Comparison of ENCODE assay signal across 12 mouse cellular contexts in genomic region chr4:125728091-125728863, GRCm38 (mm10).
DNase-seq lines count a peak whose midpoint lies in the region; ATAC-seq and TF ChIP-seq lines count a peak whose summit lies in the region.
"Had no signal": no experiment of that assay in that cellular context is flagged by ENCODE, and none has a peak within 500 bp of the region (broad histone marks: within the 10 kb centered on the region; RNA-seq: fewer than 3 reads in every experiment).

No protein-coding gene starts in this region.

- H3K27me3 ChIP-seq in kidney, postnatal 0 days (ENCODE audit: insufficient read depth, low read length): no peaks in the 10 kb centered on the region; the same call in 1 of the 2 replicates
- peaks cover 84% of the 10 kb centered on the region for H3K27me3 ChIP-seq in embryonic facial prominence, embryonic 10.5 days (replicated peaks; ENCODE audit: low read depth, poor library complexity, severe bottlenecking)
- H3K27me3 ChIP-seq in limb, embryonic 13.5 days: peaks cover 91% of the 10 kb centered on the region
- H3K27me3 ChIP-seq in neural tube, embryonic 15.5 days (replicated peaks): peaks cover 40% of the 10 kb centered on the region
- H3K27me3 ChIP-seq in thymus, adult 2 months (ENCODE audit: control insufficient read depth, insufficient read depth, low read length): no peaks in the 10 kb centered on the region; the same call in 1 of the 2 replicates

- no peak for ATAC-seq in kidney, postnatal 0 days (replicated peaks; ENCODE audit: low FRiP score, low read depth)
- no peak for ATAC-seq in limb, embryonic 13.5 days (ENCODE audit: low FRiP score, low read depth)
- ATAC-seq in neural tube, embryonic 15.5 days (ENCODE audit: low FRiP score): no peak

- TF ChIP-seq POLR2A in thymus, adult 2 months (IDR thresholded peaks at IDR 0.05; ENCODE audit: control insufficient read depth, extremely low read depth, insufficient read depth, low read length, poor library complexity): no peak

- H3K4me3 ChIP-seq in kidney, postnatal 0 days (replicated peaks; ENCODE audit: low read depth, low read length): no peak overlapping the region
- H3K4me3 ChIP-seq in embryonic facial prominence, embryonic 10.5 days: peak overlapping the region; percentile 48
- no peak overlapping the region for H3K4me3 ChIP-seq in limb, embryonic 13.5 days
- no peak overlapping the region for H3K4me3 ChIP-seq in neural tube, embryonic 15.5 days (replicated peaks)
- no peak overlapping the region; the same call in 1 of the 2 replicates for H3K4me3 ChIP-seq in thymus, adult 2 months (ENCODE audit: control insufficient read depth, insufficient read depth, low read length)
- H3K4me3 ChIP-seq: lung, embryonic 15.5 days had no signal

- no peak overlapping the region for H3K27ac ChIP-seq in kidney, postnatal 0 days
- peak overlapping the region; percentile 48; the same call in 1 of the 2 replicates for H3K27ac ChIP-seq in embryonic facial prominence, embryonic 10.5 days (replicated peaks)
- no peak overlapping the region for H3K27ac ChIP-seq in limb, embryonic 13.5 days
- H3K27ac ChIP-seq in neural tube, embryonic 15.5 days (replicated peaks): peak overlapping the region; percentile 54
- no peak overlapping the region for H3K27ac ChIP-seq in thymus, adult 2 months (ENCODE audit: control insufficient read depth, insufficient read depth, low read length)
- H3K27ac ChIP-seq: lung, embryonic 15.5 days had no signal

- 14% methylated on average over 15 of the region's 15 CpGs for WGBS in kidney, postnatal 0 days
- WGBS in embryonic facial prominence, embryonic 10.5 days: 6% methylated on average over 15 of the region's 15 CpGs
- WGBS in limb, embryonic 13.5 days: 7% methylated on average over 15 of the region's 15 CpGs
- 9% methylated on average over 15 of the region's 15 CpGs for WGBS in neural tube, embryonic 15.5 days
- WGBS in thymus, adult 2 months: 24% methylated on average over 15 of the region's 15 CpGs

- no peaks in the 10 kb centered on the region for H3K9me3 ChIP-seq in kidney, postnatal 0 days (replicated peaks; ENCODE audit: low read length)
- no peaks in the 10 kb centered on the region for H3K9me3 ChIP-seq in embryonic facial prominence, embryonic 10.5 days
- no peaks in the 10 kb centered on the region for H3K9me3 ChIP-seq in limb, embryonic 13.5 days
- no peaks in the 10 kb centered on the region for H3K9me3 ChIP-seq in neural tube, embryonic 15.5 days (replicated peaks)
- H3K9me3 ChIP-seq: lung, embryonic 15.5 days had no signal

- H3K9ac ChIP-seq in kidney, postnatal 0 days (ENCODE audit: low read depth, low read length): no peak overlapping the region
- no peak overlapping the region for H3K9ac ChIP-seq in limb, embryonic 13.5 days
- H3K9ac ChIP-seq in neural tube, embryonic 15.5 days (replicated peaks): peak overlapping the region; percentile 14; the same call in 1 of the 2 replicates
- H3K9ac ChIP-seq: lung, embryonic 15.5 days had no signal

- peak overlapping the region; percentile 31 for H3K4me2 ChIP-seq in kidney, postnatal 0 days (ENCODE audit: low read length)
- H3K4me2 ChIP-seq in limb, embryonic 13.5 days (replicated peaks): peak overlapping the region; percentile 16; the same call in 1 of the 2 replicates
- H3K4me2 ChIP-seq in neural tube, embryonic 15.5 days: peak overlapping the region; percentile 51
- H3K4me2 ChIP-seq: lung, embryonic 15.5 days had no signal

- H3K4me1 ChIP-seq in kidney, postnatal 0 days (replicated peaks; ENCODE audit: insufficient read depth, low read length): peaks cover 7% of the 10 kb centered on the region; the same call in 1 of the 2 replicates
- H3K4me1 ChIP-seq in embryonic facial prominence, embryonic 10.5 days: peaks cover 53% of the 10 kb centered on the region
- H3K4me1 ChIP-seq in limb, embryonic 13.5 days: peaks cover 42% of the 10 kb centered on the region
- H3K4me1 ChIP-seq in neural tube, embryonic 15.5 days: peaks cover 37% of the 10 kb centered on the region
- H3K4me1 ChIP-seq in thymus, adult 2 months (replicated peaks; ENCODE audit: control insufficient read depth, insufficient read depth, low read length): no peaks in the 10 kb centered on the region
- H3K4me1 ChIP-seq: lung, embryonic 15.5 days had no signal

- H3K36me3 ChIP-seq in kidney, postnatal 0 days (ENCODE audit: insufficient read depth, low read length): no peaks in the 10 kb centered on the region
- H3K36me3 ChIP-seq in embryonic facial prominence, embryonic 10.5 days (replicated peaks): no peaks in the 10 kb centered on the region
- H3K36me3 ChIP-seq in limb, embryonic 13.5 days: no peaks in the 10 kb centered on the region
- no peaks in the 10 kb centered on the region for H3K36me3 ChIP-seq in neural tube, embryonic 15.5 days
- H3K36me3 ChIP-seq in thymus, adult 2 months (ENCODE audit: control insufficient read depth, insufficient read depth, low read length): no peaks in the 10 kb centered on the region
- H3K36me3 ChIP-seq: lung, embryonic 15.5 days had no signal

- TF ChIP-seq CTCF in kidney, postnatal 0 days (IDR thresholded peaks at IDR 0.05; ENCODE audit: low read depth): no peak
- no peak for TF ChIP-seq CTCF in thymus, adult 2 months (IDR thresholded peaks at IDR 0.05; ENCODE audit: borderline replicate concordance, control insufficient read depth, extremely low read depth, insufficient read depth, low read length, poor library complexity)

- intact Hi-C loops in gastrocnemius, postnatal 36 days (cut with DNase I): no loop called here

- DNase-seq in kidney, postnatal 0 days (ENCODE audit: low spot score): no peak
- no peak for DNase-seq in kidney, adult 9 months
- no peak for DNase-seq in embryonic facial prominence, embryonic 10.5 days (ENCODE audit: low spot score)
- DNase-seq in gastrocnemius, postnatal 36 days: no peak
- DNase-seq in thymus, adult 2 months: no peak
- DNase-seq: cerebellum, postnatal 14 days; heart, adult 18-20 months; left cerebral cortex, postnatal 4 days; thymus, postnatal 4 days had no signal

Comparison
In these comparisons a context has a peak if more than half of its experiments do, and no peak if none do; other contexts are left out.
1. H3K27ac ChIP-seq: peak in embryonic facial prominence, embryonic 10.5 days (single experiment) and neural tube, embryonic 15.5 days (single experiment); none in kidney, postnatal 0 days (single experiment), limb, embryonic 13.5 days (single experiment) and thymus, adult 2 months (single experiment).
2. Peak in every context shown above with its lines, with median percentiles within 50 percentile points of each other: H3K4me2 ChIP-seq.